8 mouse cellular contexts compared by ENCODE assay signal in genomic region chr17:40793921-40794854, GRCm38 (mm10). TPM values are rescaled to one million over a fixed set of nuclear protein-coding genes. Genes with fewer than 3 reads are reported as not detected.
DNase-seq lines count a peak whose midpoint lies in the region; ATAC-seq and TF ChIP-seq lines count a peak whose summit lies in the region.
"Had no signal": no experiment of that assay in that cellular context is flagged by ENCODE, and none has a peak within 500 bp of the region (broad histone marks: within the 10 kb centered on the region; RNA-seq: fewer than 3 reads in every experiment).

No protein-coding gene starts in this region.

- 43% methylated on average over 20 of the region's 20 CpGs for WGBS in lung, embryonic 16.5 days
- WGBS in kidney, embryonic 16.5 days, result 60% methylated on average over 20 of the region's 20 CpGs

- peak; percentile 89 for TF ChIP-seq POLR2A in testis, adult 2 months (IDR thresholded peaks at IDR 0.05; ENCODE audit: control insufficient read depth, low read depth, low read length)

- no peak overlapping the region for H3K4me2 ChIP-seq in lung, embryonic 16.5 days (ENCODE audit: low read depth, low read length)
- H3K4me2 ChIP-seq in kidney, embryonic 16.5 days (replicated peaks; ENCODE audit: low read depth, low read length), result no peak overlapping the region

- no peaks in the 10 kb centered on the region for H3K27me3 ChIP-seq in lung, embryonic 16.5 days (ENCODE audit: control insufficient read depth, insufficient read depth, low read depth, low read length)
- no peaks in the 10 kb centered on the region for H3K27me3 ChIP-seq in testis, adult 2 months (ENCODE audit: control insufficient read depth, insufficient read depth, low read length)
- no peaks in the 10 kb centered on the region for H3K27me3 ChIP-seq in kidney, embryonic 16.5 days (ENCODE audit: insufficient read depth, low read length)

- no peaks in the 10 kb centered on the region for H3K9me3 ChIP-seq in lung, embryonic 16.5 days (ENCODE audit: control insufficient read depth, low read length)
- no peaks in the 10 kb centered on the region for H3K9me3 ChIP-seq in kidney, embryonic 16.5 days (ENCODE audit: low read length)

- intact Hi-C loops in left cerebral cortex, postnatal 4 days (cut with DNase I), result no loop called here

- peak; percentile 100 for ATAC-seq in erythroblast, adult 5-6 weeks (replicated peaks; ENCODE audit: low FRiP score, poor library complexity, severe bottlenecking)
- ATAC-seq in lung, embryonic 16.5 days (ENCODE audit: low read depth), result peak; percentile 57; the same call in 1 of the 2 replicates
- ATAC-seq in kidney, embryonic 16.5 days (ENCODE audit: low FRiP score, low TSS enrichment), result no peak

- no peaks in the 10 kb centered on the region for H3K36me3 ChIP-seq in lung, embryonic 16.5 days (ENCODE audit: control insufficient read depth, insufficient read depth, low read length)
- H3K36me3 ChIP-seq in testis, adult 2 months (ENCODE audit: control insufficient read depth, insufficient read depth, low read length), result no peaks in the 10 kb centered on the region
- no peaks in the 10 kb centered on the region for H3K36me3 ChIP-seq in kidney, embryonic 16.5 days (ENCODE audit: insufficient read depth, low read length)

- H3K27ac ChIP-seq in lung, embryonic 16.5 days (ENCODE audit: low read length), result no peak overlapping the region
- H3K27ac ChIP-seq in testis, adult 2 months (ENCODE audit: control insufficient read depth, insufficient read depth, low read depth, low read length), result peak overlapping the region; percentile 99
- no peak overlapping the region for H3K27ac ChIP-seq in kidney, embryonic 16.5 days (ENCODE audit: low read length)

- no peak overlapping the region for H3K4me3 ChIP-seq in lung, embryonic 16.5 days (ENCODE audit: low read length)
- peak overlapping the region; percentile 94 for H3K4me3 ChIP-seq in testis, adult 2 months (ENCODE audit: control insufficient read depth, low read depth, low read length)
- H3K4me3 ChIP-seq in kidney, embryonic 16.5 days (ENCODE audit: low read length), result no peak overlapping the region

- H3K9ac ChIP-seq in lung, embryonic 16.5 days (ENCODE audit: low read length), result no peak overlapping the region
- H3K9ac ChIP-seq in kidney, embryonic 16.5 days (replicated peaks; ENCODE audit: low read length), result no peak overlapping the region

- no peaks in the 10 kb centered on the region for H3K4me1 ChIP-seq in lung, embryonic 16.5 days (replicated peaks; ENCODE audit: control insufficient read depth, insufficient read depth, low read length)
- H3K4me1 ChIP-seq in testis, adult 2 months (ENCODE audit: control insufficient read depth, insufficient read depth, low read length), result no peaks in the 10 kb centered on the region
- H3K4me1 ChIP-seq in kidney, embryonic 16.5 days (ENCODE audit: insufficient read depth, low read length), result no peaks in the 10 kb centered on the region

- peak; percentile 14 for DNase-seq in left cerebral cortex, postnatal 4 days
- no peak for DNase-seq in left cerebral cortex, adult 9 months (ENCODE audit: low spot score in 2 of 2)
- peak; percentile 19 for DNase-seq in adrenal gland, postnatal 14 days

- peak; percentile 38; the same call in 1 of the 2 replicates for TF ChIP-seq CTCF in testis, adult 2 months (IDR thresholded peaks at IDR 0.05; ENCODE audit: control insufficient read depth, insufficient read depth, insufficient replicate concordance, low read depth, low read length)

RNA-seq across cellular contexts. Expression of gene Crisp2, which starts 12.6 kb away (rescaled TPM):
- not detected for total RNA-seq in left cerebral cortex, postnatal 4 days (2021)
- total RNA-seq in adrenal gland, postnatal 14 days (2021), result not detected in 2 replicates
- 1.0 TPM in 1 of 2 replicates, not detected in the other for total RNA-seq in erythroblast, adult 5-6 weeks (2015; ENCODE audit: low replicate concordance)
- 3.7 and 5.9 TPM in 2 replicates for total RNA-seq in erythroblast, adult 5-6 weeks (2017; ENCODE audit: low replicate concordance)
- polyA plus RNA-seq in lung, embryonic 16.5 days (2015; fragmentation: Nextera tagmentation; extraction: Ambion mirVana), result not detected in 2 replicates
- polyA plus RNA-seq in testis, adult 2 months (2012; rRNA removed), result 1,252 and 1,484 TPM in 2 replicates
- not detected in 2 replicates for polyA plus RNA-seq in kidney, embryonic 16.5 days (2015; fragmentation: Nextera tagmentation; extraction: Ambion mirVana)
- total RNA-seq: layer of hippocampus, postnatal 14 days had no signal

RNA-seq across cellular contexts. Expression of gene Rhag, which starts 16.7 kb away (rescaled TPM):
- total RNA-seq in left cerebral cortex, postnatal 4 days (2021), result not detected
- 0.98 and 4.2 TPM in 2 replicates for total RNA-seq in adrenal gland, postnatal 14 days (2021)
- 918 and 923 TPM in 2 replicates for total RNA-seq in erythroblast, adult 5-6 weeks (2015; ENCODE audit: low replicate concordance)
- 744 and 814 TPM in 2 replicates for total RNA-seq in erythroblast, adult 5-6 weeks (2017; ENCODE audit: low replicate concordance)
- 0.83 and 2.2 TPM in 2 replicates for polyA plus RNA-seq in lung, embryonic 16.5 days (2015; fragmentation: Nextera tagmentation; extraction: Ambion mirVana)
- polyA plus RNA-seq in testis, adult 2 months (2012; rRNA removed), result 0.04 TPM in 1 of 2 replicates, not detected in the other
- polyA plus RNA-seq in kidney, embryonic 16.5 days (2015; fragmentation: Nextera tagmentation; extraction: Ambion mirVana), result 0.76 and 1.3 TPM in 2 replicates
- total RNA-seq: layer of hippocampus, postnatal 14 days had no signal

Comparison
In these comparisons a context has a peak if more than half of its experiments do, and no peak if none do; other contexts are left out.
1. DNase-seq: peak in left cerebral cortex, postnatal 4 days (single experiment) and adrenal gland, postnatal 14 days (single experiment); none in left cerebral cortex, adult 9 months (0 of 2).
2. RNA of gene Rhag, which starts 16.7 kb away (total RNA-seq): 744 to 923 TPM in erythroblast, adult 5-6 weeks; 0.98 to 4.2 TPM in adrenal gland, postnatal 14 days and not detected in left cerebral cortex, postnatal 4 days; every median in the first group is over 100 times any median in the second.